In genomic region chr4:132807771-132808641, GRCm38 (mm10) we compare ENCODE assay signal across 11 mouse cellular contexts. TPM values are rescaled to one million over a fixed set of nuclear protein-coding genes. Genes with fewer than 3 reads are reported as not detected.
DNase-seq lines count a peak whose midpoint lies in the region; ATAC-seq and TF ChIP-seq lines count a peak whose summit lies in the region.
"Had no signal": no experiment of that assay in that cellular context is flagged by ENCODE, and none has a peak within 500 bp of the region (broad histone marks: within the 10 kb centered on the region; RNA-seq: fewer than 3 reads in every experiment).

No protein-coding gene starts in this region.

- peaks cover 8% of the 10 kb centered on the region; the same call in 1 of the 2 replicates for H3K27me3 ChIP-seq in G1E (ENCODE audit: insufficient read depth, low read length)
- H3K27me3 ChIP-seq: embryonic facial prominence, embryonic 15.5 days had no signal

- H3K4me3 ChIP-seq in G1E (ENCODE audit: low read depth, low read length) (no peak overlapping the region), macrophage (ENCODE audit: inconsistent target) (no peak overlapping the region)
- H3K4me3 ChIP-seq: embryonic facial prominence, embryonic 15.5 days; layer of hippocampus, adult 2 months had no signal

- H3K4me1 ChIP-seq in G1E (ENCODE audit: insufficient read depth, low read depth, low read length): peaks cover 44% of the 10 kb centered on the region
- H3K4me1 ChIP-seq: embryonic facial prominence, embryonic 15.5 days had no signal

- no peaks in the 10 kb centered on the region for H3K9me3 ChIP-seq in G1E (replicated peaks)

- WGBS in macrophage (ENCODE audit: missing documents): 28% methylated on average over 5 of the region's 5 CpGs

- intact Hi-C loops in heart, postnatal 10 days (cut with DNase I): no loop called here

- peak; percentile 47 for DNase-seq in 3T3-L1 (ENCODE audit: low read depth, low spot score)
- peak; percentile 46 for DNase-seq in G1E (ENCODE audit: low spot score)
- DNase-seq in heart, postnatal 10 days: peak; percentile 25 to 38
- no peak for DNase-seq in adrenal gland, postnatal 36 days
- DNase-seq in c-Kit-positive CD71-positive TER-119-positive erythroid progenitor cells, embryonic 14.5 days (ENCODE audit: low spot score): no peak
- no peak for DNase-seq in urinary bladder, adult 18-20 months (ENCODE audit: low spot score in 2 of 2)
- no peak for DNase-seq in Muller cell, postnatal 12 days (ENCODE audit: inconsistent ontology term)
- DNase-seq: right cerebral cortex, postnatal 14 days had no signal

- peak overlapping the region; percentile 89 for H3K27ac ChIP-seq in macrophage
- H3K27ac ChIP-seq: embryonic facial prominence, embryonic 15.5 days had no signal

- TF ChIP-seq CTCF in G1E (IDR thresholded peaks at IDR 0.05; ENCODE audit: low read depth, low read length): no peak

- H3K79me2 ChIP-seq in macrophage (ENCODE audit: inconsistent target): no peaks in the 10 kb centered on the region; the same call in 1 of the 2 replicates

- no peak for ATAC-seq in G1E (ENCODE audit: extremely low read depth, insufficient number of reproducible peaks, low FRiP score, poor library complexity, severe bottlenecking)

- H3K36me3 ChIP-seq in G1E (replicated peaks) (no peaks in the 10 kb centered on the region), macrophage (ENCODE audit: inconsistent target) (no peaks in the 10 kb centered on the region)
- H3K36me3 ChIP-seq: embryonic facial prominence, embryonic 15.5 days had no signal

RNA-seq across cellular contexts. Expression of gene Themis2, which starts 11.8 kb away (rescaled TPM):
- total RNA-seq in G1E (2014; fragmentation: Nextera tagmentation): 0.38 TPM in 1 of 2 replicates, not detected in the other
- total RNA-seq in G1E (2017): 0.29 and 0.55 TPM in 2 replicates
- 0.16 and 0.32 TPM in 2 replicates for polyA plus RNA-seq in G1E (2012)
- 1 to 10 TPM; 2.6 to 3.3 TPM for total RNA-seq in heart, postnatal 10 days (2021)
- total RNA-seq in macrophage (2018; cell fraction: chromatin; rRNA removed): 100 to 1,000 TPM in 19 of 26 experiments, 10 to 100 TPM in 7; 17.5 to 808 (median 224) TPM
- total RNA-seq in macrophage (2018; cell fraction: cytosol; rRNA removed): 100 to 1,000 TPM in 24 of 26 experiments, 10 to 100 TPM in 2; 70.8 to 956 (median 317) TPM
- total RNA-seq in macrophage (2018; cell fraction: nucleus; rRNA removed): 1,000 to 10,000 TPM in 5 of 26 experiments, 100 to 1,000 TPM in 17, 10 to 100 TPM in 4; 58.3 to 1,365 (median 493) TPM
- polyA plus RNA-seq in macrophage (2018): 131 to 255 TPM (median 207 TPM) in 3 replicates
- total RNA-seq in adrenal gland, postnatal 36 days (2021): 1 to 10 TPM; 1.3 to 1.7 TPM

RNA-seq across cellular contexts. Expression of gene Ppp1r8, which starts 35.0 kb away (rescaled TPM):
- 52.9 and 58.8 TPM in 2 replicates for total RNA-seq in G1E (2014; fragmentation: Nextera tagmentation)
- 69.7 and 73.5 TPM in 2 replicates for total RNA-seq in G1E (2017)
- 42.8 and 52.6 TPM in 2 replicates for polyA plus RNA-seq in G1E (2012)
- 10 to 100 TPM; 24.1 to 28.0 TPM for total RNA-seq in heart, postnatal 10 days (2021)
- 10 to 100 TPM in 22 of 26 experiments, 1 to 10 TPM in 4; 8.5 to 28.9 (median 17.0) TPM for total RNA-seq in macrophage (2018; cell fraction: chromatin; rRNA removed)
- total RNA-seq in macrophage (2018; cell fraction: cytosol; rRNA removed): 10 to 100 TPM in 24 of 26 experiments, 1 to 10 TPM in 2; 9.1 to 26.5 (median 19.4) TPM
- 10 to 100 TPM in 21 of 26 experiments, 1 to 10 TPM in 5; 8.0 to 30.6 (median 14.2) TPM for total RNA-seq in macrophage (2018; cell fraction: nucleus; rRNA removed)
- polyA plus RNA-seq in macrophage (2018): 19.7 to 37.4 TPM (median 26.3 TPM) in 3 replicates
- total RNA-seq in adrenal gland, postnatal 36 days (2021): 10 to 100 TPM; 43.0 to 49.3 TPM

RNA-seq across cellular contexts. Expression of gene Rpa2, which starts 39.9 kb away (rescaled TPM):
- 48.8 and 56.5 TPM in 2 replicates for total RNA-seq in G1E (2014; fragmentation: Nextera tagmentation)
- total RNA-seq in G1E (2017): 76.3 and 83.1 TPM in 2 replicates
- 109 and 132 TPM in 2 replicates for polyA plus RNA-seq in G1E (2012)
- total RNA-seq in heart, postnatal 10 days (2021): 10 to 100 TPM; 17.3 to 20.4 TPM
- 10 to 100 TPM in 6 of 26 experiments, 1 to 10 TPM in 17, under 1 TPM in 1, not detected in 2; 0.62 to 21.0 (median 7.1) TPM for total RNA-seq in macrophage (2018; cell fraction: chromatin; rRNA removed)
- 1 to 10 TPM; 3.1 to 8.9 (median 6.4) TPM for total RNA-seq in macrophage (2018; cell fraction: cytosol; rRNA removed)
- total RNA-seq in macrophage (2018; cell fraction: nucleus; rRNA removed): 10 to 100 TPM in 2 of 26 experiments, 1 to 10 TPM in 24; 1.1 to 34.1 (median 5.0) TPM
- 6.0 to 44.1 TPM (median 7.6 TPM) in 3 replicates for polyA plus RNA-seq in macrophage (2018)
- total RNA-seq in adrenal gland, postnatal 36 days (2021): 10 to 100 TPM; 10.8 to 13.6 TPM

RNA-seq across cellular contexts. Expression of gene Smpdl3b, which starts 51.0 kb away (rescaled TPM):
- total RNA-seq in G1E (2014; fragmentation: Nextera tagmentation) (not detected in 2 replicates), G1E (2017) (0.23 and 0.33 TPM in 2 replicates)
- polyA plus RNA-seq in G1E (2012) (0.04 and 0.08 TPM in 2 replicates), macrophage (2018) (1.0 to 8.5 TPM (median 1.9 TPM) in 3 replicates)
- total RNA-seq in heart, postnatal 10 days (2021): 1 to 10 TPM; 1.2 TPM
- total RNA-seq in macrophage (2018; cell fraction: chromatin; rRNA removed): 1 to 10 TPM in 11 of 26 experiments, under 1 TPM in 8, not detected in 7; 0.38 to 3.7 (median 1.2) TPM
- 1 to 10 TPM in 20 of 26 experiments, under 1 TPM in 6; 0.51 to 7.5 (median 2.2) TPM for total RNA-seq in macrophage (2018; cell fraction: cytosol; rRNA removed)
- 10 to 100 TPM in 8 of 26 experiments, 1 to 10 TPM in 14, under 1 TPM in 4; 0.85 to 22.2 (median 5.7) TPM for total RNA-seq in macrophage (2018; cell fraction: nucleus; rRNA removed)
- 10 to 100 TPM in 1 of 2 experiments, under 1 TPM in 1; 0.99 to 31.3 TPM for total RNA-seq in adrenal gland, postnatal 36 days (2021)

Comparison
In these comparisons a context has a peak if more than half of its experiments do, and no peak if none do; other contexts are left out.
1. DNase-seq: peak in 3T3-L1 (single experiment), G1E (single experiment) and heart, postnatal 10 days (2 of 2); none in adrenal gland, postnatal 36 days (0 of 2), c-Kit-positive CD71-positive TER-119-positive erythroid progenitor cells, embryonic 14.5 days (single experiment), urinary bladder, adult 18-20 months (0 of 2) and Muller cell, postnatal 12 days (single experiment).